Mouse (Mus musculus): ENCODE data around the gene Hesx1. TPM values are rescaled to one million over a fixed set of nuclear protein-coding genes. Genes with fewer than 3 reads are reported as not detected.

Hesx1 gene
- polyA plus RNA-seq, 1 experiment from 2014 or later = not detected

Other genes with a start within 250 kb of the Hesx1 start
- 1.1 and 1.8 TPM in 2 replicates for gene Asb14, start 99.9 kb upstream of the Hesx1 start, polyA plus RNA-seq (2015; fragmentation: Nextera tagmentation; extraction: Ambion mirVana)
- gene Appl1, start 23.2 kb upstream of the Hesx1 start, polyA plus RNA-seq (2015; fragmentation: Nextera tagmentation; extraction: Ambion mirVana) = 27.0 and 32.4 TPM in 2 replicates
- gene Il17rd, start 44.5 kb downstream of the Hesx1 start, polyA plus RNA-seq (2015; fragmentation: Nextera tagmentation; extraction: Ambion mirVana) = 1.1 and 1.2 TPM in 2 replicates
- gene Arhgef3, start 120.5 kb downstream of the Hesx1 start, polyA plus RNA-seq (2015; fragmentation: Nextera tagmentation; extraction: Ambion mirVana) = 14.7 and 15.4 TPM in 2 replicates